Mouse (Mus musculus) megakaryocyte progenitor cell, adult 5-6 weeks (primary cell): ENCODE data around the gene Haao. TPM values are rescaled to one million over a fixed set of nuclear protein-coding genes. Genes with fewer than 3 reads are reported as not detected.
A peak's percentile ranks its signal among the peaks of the same experiment; 100 is the strongest.

Source experiments
- ATAC-seq: replicated peaks from 2 replicates; pipeline ENCODE4 v1.8.0; 2016; ENCODE audit warnings: mild to moderate bottlenecking, moderate TSS enrichment, inconsistent platforms; ENCODE audit not compliant: poor library complexity
- total RNA-seq, 2 experiments: library from RNA; stranded (forward) in 1 of 2; stranded (reverse) in 1 of 2; fragments of 157-497, 149-512 nt in 1 of 2; fragments of 200-1000 nt in 1 of 2; gene quantifications; 2 replicates each; pipeline versions ENCODE4 v1.2.3 to v1.2.4; 2015 to 2017

The Haao gene
- total RNA-seq, 2 experiments from 2014 or later, result 22.2 to 34.9 TPM

DNA sequence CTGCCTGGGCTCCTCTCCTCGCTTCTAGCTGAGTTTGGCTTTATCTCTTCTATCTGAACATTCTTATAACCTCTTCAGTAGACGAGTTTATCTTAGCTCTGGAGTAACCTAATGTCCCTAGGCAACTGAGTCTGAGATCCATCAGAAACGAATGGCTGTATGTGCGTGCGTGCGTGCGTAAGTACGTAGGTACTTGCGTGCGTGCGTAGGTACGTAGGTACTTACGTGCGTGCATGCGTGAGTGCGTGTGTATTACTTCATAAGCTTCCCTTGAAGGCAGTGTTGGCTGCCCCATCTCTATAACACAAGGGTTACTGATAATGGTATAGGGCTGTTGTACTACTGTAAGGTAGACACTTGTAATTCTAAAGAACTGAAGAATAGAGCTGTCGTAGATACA is 52.6 kb downstream of the Haao start:
- ATAC-seq, result no peak

DNA sequence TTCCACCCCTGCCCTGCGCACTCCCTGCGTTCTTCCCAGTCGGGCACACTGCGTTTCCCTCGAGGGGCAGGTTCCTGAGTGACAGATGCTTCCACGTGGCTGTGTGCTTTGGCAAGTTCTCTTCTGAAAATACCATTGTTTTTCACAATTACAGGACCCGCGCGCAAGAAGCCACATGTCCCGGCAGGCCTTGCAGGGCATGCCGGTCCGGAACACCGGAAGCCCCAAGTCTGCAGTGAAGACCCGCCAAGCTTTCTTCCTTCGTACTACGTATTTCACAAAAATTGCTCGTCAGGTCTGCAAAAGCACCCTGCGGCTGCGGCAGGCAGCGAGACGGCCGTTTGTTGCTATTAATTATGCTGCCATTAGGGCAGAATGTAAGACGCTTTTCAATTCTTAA is 55.4 kb downstream of the Haao start:
- no peak for ATAC-seq

DNA sequence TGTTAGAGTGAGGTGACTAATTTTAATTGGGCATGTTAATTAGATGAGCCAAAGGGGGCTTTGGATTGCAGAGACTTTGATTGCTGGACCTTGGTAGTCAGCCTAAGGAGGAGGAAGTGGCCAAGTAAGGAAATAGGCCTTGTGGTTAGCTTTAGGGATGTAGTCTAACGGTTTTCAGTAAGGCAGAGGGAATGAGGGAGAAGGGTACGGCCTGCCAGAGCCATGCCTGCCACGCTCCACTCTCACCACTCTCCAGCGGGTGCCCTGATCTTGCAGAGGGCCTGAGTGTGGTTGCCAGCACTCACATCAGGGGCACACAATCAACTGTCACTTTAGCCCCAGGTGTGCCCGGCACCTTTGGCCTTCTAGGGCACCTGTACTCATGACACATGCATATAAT is 57.6 kb downstream of the Haao start:
- peak; percentile 78 for ATAC-seq

DNA sequence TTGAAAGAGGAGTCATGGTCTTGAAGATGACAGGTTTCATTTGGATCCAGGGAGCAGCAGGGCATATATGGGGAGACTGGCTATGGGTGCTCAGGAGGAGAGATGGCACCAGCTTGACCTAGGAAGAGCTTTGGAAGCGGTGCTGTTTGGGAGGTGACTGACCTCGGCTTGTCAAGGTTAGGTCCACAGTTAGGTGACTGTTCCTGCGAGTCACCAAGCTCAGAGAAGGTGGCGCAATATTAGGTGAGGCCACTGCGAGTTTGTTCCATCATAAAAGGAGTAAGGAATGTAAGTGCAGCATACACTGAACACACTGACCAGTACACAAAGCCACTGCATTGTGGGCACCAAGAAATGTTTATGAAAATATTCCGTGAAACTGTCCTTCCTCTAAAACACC is 61.3 kb downstream of the Haao start:
- ATAC-seq, result 0 out of 2 replicates have a peak, but pooled peaks have one; percentile 14

DNA sequence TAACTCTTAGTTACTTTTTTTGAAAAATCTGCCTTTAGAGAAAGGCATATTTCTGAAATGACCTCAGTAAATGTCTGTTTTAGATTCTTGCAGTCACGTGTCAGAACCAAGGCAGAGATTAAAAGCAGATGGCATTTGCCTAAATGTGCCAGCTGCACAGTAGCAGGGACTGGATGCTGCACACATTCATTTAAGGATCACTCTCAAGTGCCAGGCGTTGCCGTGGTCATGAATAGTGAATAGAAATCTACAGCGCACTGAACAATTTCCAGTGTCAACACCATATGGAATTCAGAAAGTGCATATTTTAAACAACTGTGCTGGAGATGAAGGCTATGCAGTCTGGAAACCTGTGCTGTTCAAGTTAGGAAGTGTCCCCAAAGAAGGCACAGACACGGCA is 65.0 kb downstream of the Haao start:
- no peak for ATAC-seq

Other genes with a start within 250 kb of the Haao start
- gene Kcng3, start 216.1 kb downstream of the Haao start, total RNA-seq (2015), result 0.02 TPM in 1 of 2 replicates, not detected in the other
- not detected in 2 replicates for gene Kcng3, start 216.1 kb downstream of the Haao start, total RNA-seq (2017)
- gene Mta3, start 141.8 kb downstream of the Haao start, total RNA-seq (2015), result 51.0 and 54.1 TPM in 2 replicates
- gene Mta3, start 141.8 kb downstream of the Haao start, total RNA-seq (2017), result 29.0 and 40.3 TPM in 2 replicates